Mouse (Mus musculus): Measurements from ENCODE around the gene Smc2. TPM values are rescaled to one million over a fixed set of nuclear protein-coding genes. Genes with fewer than 3 reads are reported as not detected.

Smc2 gene
- polyA plus RNA-seq, 1 experiment, result 10.9 TPM

DNA sequence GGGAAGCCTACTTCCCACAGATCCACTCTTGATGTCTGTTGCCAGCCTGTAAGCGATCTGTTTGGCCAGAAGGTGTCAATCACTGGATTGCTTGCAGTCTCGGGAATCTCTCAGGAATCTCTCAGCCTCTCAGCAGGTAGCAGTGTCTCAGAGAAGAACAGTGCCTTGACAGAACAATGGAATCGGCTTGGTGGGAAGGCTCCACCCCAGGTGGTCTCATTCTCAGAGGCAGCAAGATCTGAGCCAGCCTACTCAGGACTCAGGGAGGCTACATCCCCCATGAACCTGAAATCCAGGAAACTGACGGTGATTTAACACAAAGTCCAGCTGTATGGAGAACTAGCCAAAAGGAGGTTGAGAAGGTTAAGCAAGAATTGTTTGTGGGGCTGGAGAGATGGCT, 78.5 kb downstream of the Smc2 start:
- no peak for DNase-seq (ENCODE audit: low read depth)
- no peak for TF ChIP-seq CTCF (IDR thresholded peaks at IDR 0.05; ENCODE audit: borderline replicate concordance, extremely low read depth, insufficient read depth, insufficient read length)
- no peak for TF ChIP-seq POLR2A (IDR thresholded peaks at IDR 0.05; ENCODE audit: borderline replicate concordance, extremely low read depth, insufficient read depth, insufficient read length, poor library complexity, severe bottlenecking)

DNA sequence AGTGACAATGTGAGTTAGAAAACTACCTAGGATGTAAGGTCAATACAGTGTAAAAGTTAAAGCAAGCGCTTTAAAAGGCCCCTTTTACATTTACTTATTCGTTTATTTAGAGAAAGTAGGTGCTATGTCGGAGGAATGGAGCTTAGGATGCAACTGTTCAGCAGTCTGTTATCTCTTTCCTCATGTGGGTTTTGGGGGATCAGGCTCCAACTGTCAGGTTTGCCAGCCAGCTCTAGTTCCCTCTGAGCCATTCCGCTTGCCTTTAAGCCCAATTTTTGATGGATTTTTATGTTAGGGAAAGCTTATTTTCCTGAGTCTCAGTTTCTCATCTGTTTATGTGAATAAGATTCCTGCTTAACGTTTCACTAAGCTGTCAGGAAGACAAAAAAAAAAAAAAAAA, 80.3 kb downstream of the Smc2 start:
- peak; percentile 26 for DNase-seq (ENCODE audit: low read depth)
- TF ChIP-seq CTCF (IDR thresholded peaks at IDR 0.05; ENCODE audit: borderline replicate concordance, extremely low read depth, insufficient read depth, insufficient read length), result no peak
- no peak for TF ChIP-seq POLR2A (IDR thresholded peaks at IDR 0.05; ENCODE audit: borderline replicate concordance, extremely low read depth, insufficient read depth, insufficient read length, poor library complexity, severe bottlenecking)

DNA sequence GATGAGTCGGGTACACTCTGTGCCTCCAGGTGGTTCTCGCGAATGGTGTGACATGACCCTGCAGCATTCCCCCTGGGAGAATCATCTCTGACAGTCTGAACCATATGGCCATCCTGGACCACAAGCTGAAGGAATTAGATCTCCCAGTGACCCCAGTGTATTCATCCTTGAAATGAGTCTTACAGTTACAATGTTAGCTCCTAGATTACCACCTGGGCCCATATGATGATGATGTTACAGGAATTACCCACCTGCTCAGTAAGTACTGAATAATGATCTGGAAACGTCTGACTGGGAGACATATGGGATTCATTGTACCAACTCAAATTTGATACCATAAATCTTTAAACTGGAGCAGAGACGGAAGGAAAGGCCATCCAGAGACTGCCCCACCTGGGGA, 87.4 kb downstream of the Smc2 start:
- DNase-seq (ENCODE audit: low read depth), result no peak
- TF ChIP-seq CTCF (IDR thresholded peaks at IDR 0.05; ENCODE audit: borderline replicate concordance, extremely low read depth, insufficient read depth, insufficient read length) (no peak), POLR2A (IDR thresholded peaks at IDR 0.05; ENCODE audit: borderline replicate concordance, extremely low read depth, insufficient read depth, insufficient read length, poor library complexity, severe bottlenecking) (no peak)

DNA sequence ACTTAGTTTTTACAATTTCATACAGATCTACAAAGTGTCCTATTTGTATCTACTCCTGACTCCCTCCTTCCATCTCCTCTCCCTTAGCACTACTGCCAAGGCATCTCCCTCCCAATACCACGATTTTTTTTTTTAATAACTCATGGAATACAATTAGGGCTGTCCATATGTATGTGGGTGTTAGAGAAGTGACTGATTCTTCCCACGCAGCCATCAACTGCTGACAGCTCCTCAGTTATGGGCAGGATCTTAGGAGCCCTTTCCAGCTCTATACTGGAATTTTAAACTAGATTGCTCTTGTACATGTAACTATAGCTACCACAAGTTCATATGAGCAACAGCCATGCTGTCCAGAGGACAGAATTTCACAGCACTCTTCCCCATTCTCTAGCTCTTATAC, 91.6 kb downstream of the Smc2 start:
- DNase-seq (ENCODE audit: low read depth), result no peak
- TF ChIP-seq CTCF (IDR thresholded peaks at IDR 0.05; ENCODE audit: borderline replicate concordance, extremely low read depth, insufficient read depth, insufficient read length) (no peak), POLR2A (IDR thresholded peaks at IDR 0.05; ENCODE audit: borderline replicate concordance, extremely low read depth, insufficient read depth, insufficient read length, poor library complexity, severe bottlenecking) (no peak)

Other genes starting within 250 kb of the Smc2 start
- 1.4 and 2.6 TPM in 2 replicates for gene Vma21-ps, start 58.0 kb downstream of the Smc2 start, polyA plus RNA-seq (2012; rRNA removed)
- not detected in 2 replicates for gene Toporsl, start 157.0 kb downstream of the Smc2 start, polyA plus RNA-seq (2012; rRNA removed)

Measured in brain, embryonic 14.5 days (tissue).